Mouse (Mus musculus) hindbrain, postnatal 0 days (tissue): ENCODE measurements around the gene Gm20388. TPM values are rescaled to one million over a fixed set of nuclear protein-coding genes. Genes with fewer than 3 reads are reported as not detected.
A peak's percentile ranks its signal among the peaks of the same experiment; 100 is the strongest.

Experiments used
- ATAC-seq: fragments of 200-750 bp; cut with Nextera tagmentation; 2 replicates; pipeline ENCODE4 v1.8.0; 2017; ENCODE audit warnings: mild to moderate bottlenecking, moderate TSS enrichment, moderate library complexity
- DNase-seq: peaks from one replicate; pipeline ENCODE4 v3.0.0-alpha.2; 2015; ENCODE audit warnings: low spot score
- H3K27ac ChIP-seq: fragments of 300-500 bp; sonication (generic); 2 replicates; pipeline ENCODE4 v1.5.1; 2014; ENCODE audit warnings: mild to moderate bottlenecking
- H3K27me3 ChIP-seq: fragments of 300-500 bp; sonication (generic); 2 replicates; pipeline ENCODE4 v1.6.1; 2014; ENCODE audit warnings: low read length, mixed read lengths; ENCODE audit not compliant: insufficient read depth
- H3K36me3 ChIP-seq: fragments of 300-500 bp; sonication (generic); 2 replicates; pipeline ENCODE4 v1.6.1; 2014; ENCODE audit warnings: low read length, mixed read lengths; ENCODE audit not compliant: insufficient read depth
- H3K4me1 ChIP-seq: fragments of 300-500 bp; sonication (generic); 2 replicates; pipeline ENCODE4 v1.6.1; 2014; ENCODE audit warnings: antibody characterized with exemption, low read length, mixed read lengths; ENCODE audit not compliant: insufficient read depth
- H3K4me2 ChIP-seq: fragments of 300-500 bp; sonication (generic); 2 replicates; pipeline ENCODE4 v1.6.1; 2014; ENCODE audit warnings: low read depth, mild to moderate bottlenecking, low read length, moderate library complexity, mixed read lengths
- H3K4me3 ChIP-seq: fragments of 300-500 bp; sonication (generic); 2 replicates; pipeline ENCODE4 v1.5.1; 2014; ENCODE audit warnings: low read length
- H3K9ac ChIP-seq: fragments of 300-500 bp; sonication (generic); replicated peaks from 2 replicates; pipeline ENCODE4 v1.6.1; 2014; ENCODE audit warnings: mild to moderate bottlenecking, low read length, moderate library complexity, mixed read lengths
- H3K9me3 ChIP-seq: fragments of 300-500 bp; sonication (generic); 2 replicates; pipeline ENCODE4 v1.6.1; 2016; ENCODE audit warnings: low read length, mixed read lengths
- CTCF ChIP-seq: IDR thresholded peaks from 2 replicates; pipeline ENCODE4 v1.5.1; 2016; ENCODE audit warnings: antibody characterized with exemption, control low read depth, low read depth
- WGBS: fragments of 180-500 bp; shearing (Covaris S2); extraction: QIAGEN DNeasy Blood & Tissue Kit; methylation state at CpG from one replicate; pipeline ENCODE4 v1.1.7; 2014; 5-methylcytosine and 5-hydroxymethylcytosine counted together
- polyA plus RNA-seq: library from polyadenylated mRNA; unstranded; fragments of >200 nt; fragmentation: Nextera tagmentation; extraction: Ambion mirVana; gene quantifications from 2 replicates; pipeline ENCODE4 v1.2.1, GENCODE M21; 2015
- total RNA-seq: library from RNA; depleted of rRNA; stranded (reverse); fragments of >200 nt; gene quantifications from 2 replicates; pipeline ENCODE4 v1.2.3, GENCODE M21; 2014

Gene Gm20388
- total and polyA plus RNA-seq, 2 experiments from 2014 or later = 71.3 TPM; not detected in 1

DNA sequence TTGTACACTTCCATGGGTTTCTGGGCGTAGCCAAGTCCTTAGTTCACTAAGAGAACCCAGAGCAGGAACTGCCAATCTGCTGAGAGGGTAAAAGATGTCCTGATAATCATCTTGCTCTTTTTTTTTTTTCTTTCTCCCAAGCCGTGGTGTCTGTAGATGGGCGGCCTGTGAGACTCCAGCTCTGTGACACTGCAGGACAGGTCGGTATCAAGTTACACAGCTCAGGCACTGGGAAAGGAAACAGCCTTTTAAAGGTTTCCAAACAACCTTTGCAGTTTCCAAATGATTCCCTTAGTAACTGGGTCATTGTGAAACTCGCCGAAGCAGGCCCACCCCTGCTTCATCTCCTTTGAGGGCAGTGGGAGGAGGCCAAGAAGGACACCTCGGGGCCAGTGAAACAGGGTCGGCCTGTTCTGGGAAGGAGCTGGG, 3744.7 kb downstream of the Gm20388 start:
- Histone ChIP-seq H3K4me1 (peaks cover 7% of the 10 kb centered on the region; the same call in 1 of the 2 replicates), H3K9ac (peak overlapping the region; percentile 84; the same call in 1 of the 2 replicates), H3K27ac (0 out of 2 replicates have a peak overlapping the region, but pooled peaks have one; percentile 12), H3K27me3 (no peaks in the 10 kb centered on the region), H3K9me3 (no peaks in the 10 kb centered on the region), H3K36me3 (peaks cover 7% of the 10 kb centered on the region; the same call in 1 of the 2 replicates), H3K4me3 (peak overlapping the region; percentile 78), H3K4me2 (peak overlapping the region; percentile 65)
- ATAC-seq (no peak), DNase-seq (no peak)
- WGBS = 13% methylated on average over 8 of the region's 8 CpGs
- no peak for TF ChIP-seq CTCF

- peaks cover 22% of the 10 kb centered on the region for H3K36me3 ChIP-seq
- no peak for TF ChIP-seq CTCF
- H3K4me3 ChIP-seq = no peak overlapping the region
- H3K9me3 ChIP-seq = no peaks in the 10 kb centered on the region
- no peak overlapping the region for H3K4me2 ChIP-seq
- no peak overlapping the region for H3K9ac ChIP-seq
- H3K27me3 ChIP-seq = no peaks in the 10 kb centered on the region
- H3K27ac ChIP-seq = no peak overlapping the region
- ATAC-seq = no peak
- WGBS = 92% methylated on average over 8 of the region's 8 CpGs
- H3K4me1 ChIP-seq = peaks cover 7% of the 10 kb centered on the region; the same call in 1 of the 2 replicates
- DNase-seq = no peak
Measured at GRCm38 (mm10) chr8:123657826-123658225, 3747.2 kb downstream of the Gm20388 start.

GRCm38 (mm10) chr8:123659469-123660057, 3748.9 kb downstream of the Gm20388 start:
- TF ChIP-seq CTCF = no peak
- Histone ChIP-seq H3K27ac (no peak overlapping the region), H3K9ac (no peak overlapping the region), H3K4me2 (no peak overlapping the region), H3K9me3 (no peaks in the 10 kb centered on the region), H3K36me3 (peaks cover 34% of the 10 kb centered on the region), H3K27me3 (no peaks in the 10 kb centered on the region), H3K4me3 (no peak overlapping the region), H3K4me1 (peaks cover 7% of the 10 kb centered on the region; the same call in 1 of the 2 replicates)
- 84% methylated on average over 10 of the region's 10 CpGs for WGBS
- ATAC-seq (no peak), DNase-seq (no peak)

GRCm38 (mm10) chr8:123661515-123661914, 3750.9 kb downstream of the Gm20388 start:
- H3K9ac ChIP-seq = no peak overlapping the region
- no peak for TF ChIP-seq CTCF
- WGBS = 93% methylated on average over 11 of the region's 11 CpGs

GRCm38 (mm10) chr8:123665580-123665979, 3754.9 kb downstream of the Gm20388 start:
- no peaks in the 10 kb centered on the region for H3K4me1 ChIP-seq
- ATAC-seq (no peak), DNase-seq (no peak)
- no peak overlapping the region for H3K4me3 ChIP-seq
- peaks cover 28% of the 10 kb centered on the region; the same call in 1 of the 2 replicates for H3K36me3 ChIP-seq
- no peak overlapping the region for H3K9ac ChIP-seq
- H3K27ac ChIP-seq = no peak overlapping the region
- H3K9me3 ChIP-seq = no peaks in the 10 kb centered on the region
- H3K27me3 ChIP-seq = no peaks in the 10 kb centered on the region
- no peak for TF ChIP-seq CTCF
- no peak overlapping the region for H3K4me2 ChIP-seq
- WGBS = 93% methylated on average over 6 of the region's 6 CpGs

More at GRCm38 (mm10) chr8:123661515-123661914, 3750.9 kb downstream of the Gm20388 start:
- Histone ChIP-seq H3K4me3 (no peak overlapping the region), H3K36me3 (peaks cover 36% of the 10 kb centered on the region), H3K4me1 (no peaks in the 10 kb centered on the region), H3K27me3 (no peaks in the 10 kb centered on the region), H3K9me3 (no peaks in the 10 kb centered on the region), H3K27ac (no peak overlapping the region), H3K4me2 (no peak overlapping the region)
- DNase-seq = no peak
- no peak for ATAC-seq

DNA sequence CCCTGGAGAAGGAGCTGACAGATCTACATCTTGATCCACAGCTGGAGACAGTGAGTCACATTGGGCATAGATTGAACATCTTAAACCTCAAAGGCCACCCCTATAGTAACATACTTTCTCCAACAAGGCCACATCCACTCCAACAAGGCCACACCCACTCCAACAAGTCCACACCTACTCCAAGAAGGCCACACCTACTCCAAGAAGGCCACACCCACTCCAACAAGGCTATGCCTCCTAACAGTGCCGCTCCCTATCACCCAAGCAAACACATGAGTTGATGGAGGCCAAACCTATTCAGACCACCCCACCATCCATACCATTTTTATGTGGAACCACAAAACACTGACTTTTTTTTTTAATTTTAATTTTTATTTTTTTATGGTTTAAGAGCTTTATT, 3756.2 kb downstream of the Gm20388 start:
- Histone ChIP-seq H3K9me3 (no peaks in the 10 kb centered on the region), H3K4me3 (no peak overlapping the region), H3K27me3 (no peaks in the 10 kb centered on the region), H3K9ac (no peak overlapping the region), H3K36me3 (peaks cover 16% of the 10 kb centered on the region; the same call in 1 of the 2 replicates), H3K27ac (no peak overlapping the region), H3K4me1 (no peaks in the 10 kb centered on the region), H3K4me2 (no peak overlapping the region)
- DNase-seq (no peak), ATAC-seq (no peak)
- WGBS = 90% methylated on average over 1 of the region's 1 CpGs
- TF ChIP-seq CTCF = no peak

- WGBS = 45% methylated on average over 4 of the region's 4 CpGs
- no peaks in the 10 kb centered on the region for H3K4me1 ChIP-seq
- H3K9ac ChIP-seq = no peak overlapping the region
- no peak overlapping the region for H3K27ac ChIP-seq
- peaks cover 10% of the 10 kb centered on the region; the same call in 1 of the 2 replicates for H3K36me3 ChIP-seq
- no peaks in the 10 kb centered on the region for H3K9me3 ChIP-seq
- no peak for ATAC-seq
- H3K4me2 ChIP-seq = no peak overlapping the region
- H3K27me3 ChIP-seq = no peaks in the 10 kb centered on the region
- DNase-seq = no peak
- H3K4me3 ChIP-seq = no peak overlapping the region
- no peak for TF ChIP-seq CTCF
Measured at GRCm38 (mm10) chr8:123668681-123669080, 3758.0 kb downstream of the Gm20388 start.
